Mouse (Mus musculus): ENCODE measurements at regions not wholly inside any gene's neighbourhood (a gene's known extent, or its start where the extent isn't known, plus 50 kb on each side); places are given as distances from the start of the nearest gene placed in this dataset.

DNA sequence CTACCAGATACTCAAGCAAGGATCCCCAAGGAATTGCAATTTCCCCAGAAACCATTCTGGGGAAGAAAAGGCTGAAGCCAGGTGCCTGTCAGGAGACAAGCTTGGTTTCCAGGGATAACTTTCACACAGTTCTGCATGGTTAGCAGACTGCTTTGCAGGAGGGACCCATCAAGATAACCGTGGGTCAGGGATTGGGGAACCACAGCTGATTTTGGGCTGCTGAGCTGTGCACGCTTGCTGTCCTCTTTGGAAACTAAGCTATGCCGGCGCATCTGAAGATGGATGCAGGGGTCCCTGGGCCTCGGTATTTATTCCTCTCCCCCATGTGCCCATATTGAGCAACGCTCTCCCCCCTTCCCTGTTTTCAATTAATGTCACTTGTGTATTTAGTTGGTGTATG is 151.1 kb downstream of the Qrsl1 start:
- no peak for DNase-seq

DNA sequence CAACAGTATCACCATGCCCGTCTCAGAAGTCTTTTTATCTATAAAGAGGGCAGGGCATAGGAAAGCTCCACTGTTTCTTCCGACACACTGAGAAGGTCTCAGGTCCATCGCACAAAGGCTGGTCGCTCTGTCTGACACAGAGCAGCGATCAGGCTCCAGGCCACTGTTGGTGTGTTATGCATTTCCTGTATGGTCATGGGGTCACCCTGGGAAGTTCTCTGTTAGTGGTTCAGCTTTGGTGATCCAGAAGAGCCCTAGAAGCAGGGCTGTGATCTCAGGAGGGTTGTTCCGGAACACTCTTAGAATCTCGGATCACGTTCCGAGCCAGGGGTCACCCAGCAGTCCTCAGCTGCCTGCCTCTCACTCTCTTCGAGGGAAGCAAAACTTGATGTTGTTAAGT is 150.7 kb downstream of the Qrsl1 start:
- DNase-seq: no peak

DNA sequence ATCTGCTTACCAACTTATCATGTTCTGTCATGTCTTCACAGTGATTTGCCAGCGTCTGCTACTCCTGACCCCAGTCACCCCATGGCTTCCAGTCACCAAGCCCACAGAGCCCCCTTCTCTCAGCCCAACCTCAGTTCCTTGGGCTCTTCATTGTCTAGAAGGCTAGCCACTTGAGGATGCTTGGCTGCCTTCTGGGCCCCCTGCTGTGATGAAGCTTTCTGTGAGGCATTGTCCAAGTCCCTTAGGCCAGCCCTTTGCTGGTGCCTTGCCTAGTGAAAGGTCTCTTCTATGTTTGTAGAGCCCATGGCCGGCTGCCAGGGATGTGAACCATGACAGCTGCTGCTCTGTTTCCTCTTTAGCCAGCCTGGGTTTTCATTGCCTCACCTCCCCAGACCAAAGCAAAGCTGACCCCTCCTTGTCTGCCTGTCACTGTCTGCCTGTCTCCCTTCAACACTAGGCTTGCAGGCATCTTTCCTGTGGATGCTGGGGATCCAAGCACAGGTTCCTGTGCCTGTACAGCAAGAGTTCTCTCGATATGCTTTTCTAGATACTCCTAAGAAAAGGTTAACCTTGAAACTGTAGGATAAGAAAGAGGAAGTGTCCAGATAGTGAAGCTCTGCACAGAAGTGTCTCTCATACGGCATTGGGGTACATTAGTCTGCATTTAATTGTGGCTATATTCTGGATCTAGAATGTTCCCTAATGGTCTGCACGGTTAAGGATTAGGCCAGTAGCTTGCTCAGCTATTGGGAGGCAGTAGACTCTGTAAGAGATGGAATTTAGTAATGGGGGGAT is 149.5 kb downstream of the Qrsl1 start:
- DNase-seq: peak; percentile 63

DNA sequence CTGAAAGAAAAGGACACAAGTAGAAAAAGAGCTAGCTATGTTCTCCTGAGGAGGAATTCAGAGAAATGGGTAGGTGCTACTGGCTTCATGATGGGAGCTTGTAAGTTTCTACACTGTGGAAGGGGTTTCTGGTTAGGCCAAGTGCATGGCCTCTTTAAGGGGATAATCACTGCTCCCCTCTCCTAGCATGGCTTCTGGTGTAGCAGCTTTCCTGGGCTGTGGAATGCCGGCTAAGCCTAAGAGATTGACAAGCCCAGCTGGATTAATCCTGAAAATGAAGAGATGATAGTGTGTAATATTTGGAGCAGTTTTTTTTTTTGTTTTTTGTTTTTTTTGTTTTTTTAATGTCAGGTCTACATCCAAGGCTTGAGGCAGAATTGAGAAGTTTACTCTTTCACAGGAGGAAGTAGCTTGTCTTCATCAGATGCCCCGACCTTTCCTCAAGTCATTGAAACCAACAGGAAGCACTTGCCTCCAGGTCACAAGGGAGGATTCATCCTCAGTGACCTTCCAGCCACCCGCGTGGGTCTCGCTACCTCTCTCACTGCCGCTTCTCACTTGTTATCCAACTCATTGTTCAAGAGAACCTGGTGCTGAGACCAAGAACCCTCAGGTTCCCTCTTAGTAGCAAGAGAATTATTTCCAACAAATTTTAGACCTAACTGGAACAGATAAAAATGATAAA is 144.5 kb downstream of the Qrsl1 start:
- no peak for DNase-seq

DNA sequence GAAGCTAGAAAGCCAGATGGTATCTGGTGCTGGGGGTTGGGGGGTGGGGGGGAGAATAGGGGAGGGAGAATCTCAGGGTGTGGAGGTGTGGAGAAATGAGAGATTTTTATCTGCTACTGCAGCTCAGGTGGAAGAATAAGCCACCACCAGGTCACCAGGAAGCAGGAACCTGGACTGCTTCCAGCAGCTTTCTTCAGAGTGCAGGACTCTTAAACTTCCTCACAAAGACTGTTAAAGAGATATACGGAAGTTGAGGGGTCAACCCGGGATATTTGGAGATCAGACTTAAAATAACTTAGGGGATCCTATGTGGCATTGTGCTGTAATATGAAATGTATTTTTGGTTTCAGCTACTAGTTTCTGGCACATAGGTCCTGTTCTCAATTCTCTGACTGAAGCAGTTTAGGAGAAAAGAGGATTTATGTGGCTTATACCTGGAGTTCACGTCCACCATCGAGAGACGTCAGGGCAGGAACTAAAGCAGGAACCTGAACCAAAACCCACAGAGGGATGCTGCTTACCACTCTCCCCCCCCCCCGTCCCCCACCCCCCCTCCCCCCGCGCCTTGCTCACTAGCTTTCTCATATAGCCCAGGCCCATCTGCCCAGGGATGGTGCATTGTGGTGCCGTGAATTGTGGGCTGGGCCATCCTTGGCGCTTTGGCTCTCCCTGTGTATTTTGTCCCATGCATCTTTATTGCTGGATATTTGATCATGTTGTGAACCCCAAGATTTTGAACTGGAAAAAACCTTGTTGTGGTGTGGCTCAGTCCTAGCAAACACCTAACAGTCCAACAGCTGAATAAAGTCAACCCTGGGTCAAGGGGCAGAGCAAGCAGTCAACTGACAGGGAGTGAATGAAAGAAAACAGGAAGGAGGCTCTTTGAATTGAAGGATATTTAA is 143.2 kb downstream of the Qrsl1 start:
- no peak for DNase-seq

DNA sequence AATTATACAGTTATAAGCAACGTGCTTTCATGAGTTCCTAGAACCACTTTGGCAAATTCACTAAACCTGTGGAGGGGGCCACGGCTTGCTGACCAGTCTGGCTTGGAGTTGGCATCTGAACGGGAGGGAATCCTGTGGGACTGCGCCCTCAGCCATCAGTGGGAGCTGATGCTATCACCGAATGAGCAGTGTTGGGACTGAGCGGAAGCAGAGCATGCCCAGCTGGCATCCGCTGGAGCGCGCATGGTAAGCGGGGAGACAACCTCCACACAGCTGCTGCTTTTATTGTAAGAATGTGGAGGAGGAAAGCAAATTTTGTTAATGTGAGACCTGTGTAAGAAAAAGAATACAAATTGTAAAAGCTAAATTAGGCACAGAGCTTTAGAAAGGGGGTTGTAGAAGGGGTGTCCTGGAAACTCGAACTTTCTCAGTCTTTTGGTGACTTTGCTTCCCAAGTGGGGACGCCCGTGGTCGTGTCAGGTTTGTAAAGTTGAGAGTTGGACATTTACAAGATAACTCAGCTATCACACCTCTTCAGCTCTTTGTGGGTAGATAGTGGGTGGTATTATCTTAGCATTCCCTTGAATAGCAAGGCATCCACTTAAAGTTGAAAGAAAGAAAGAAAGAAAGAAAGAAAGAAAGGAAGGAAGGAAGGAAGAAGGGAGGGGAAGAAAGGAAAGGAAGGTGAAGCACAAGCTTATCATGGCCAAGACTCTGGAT is 142.2 kb downstream of the Qrsl1 start:
- DNase-seq: no peak

DNA sequence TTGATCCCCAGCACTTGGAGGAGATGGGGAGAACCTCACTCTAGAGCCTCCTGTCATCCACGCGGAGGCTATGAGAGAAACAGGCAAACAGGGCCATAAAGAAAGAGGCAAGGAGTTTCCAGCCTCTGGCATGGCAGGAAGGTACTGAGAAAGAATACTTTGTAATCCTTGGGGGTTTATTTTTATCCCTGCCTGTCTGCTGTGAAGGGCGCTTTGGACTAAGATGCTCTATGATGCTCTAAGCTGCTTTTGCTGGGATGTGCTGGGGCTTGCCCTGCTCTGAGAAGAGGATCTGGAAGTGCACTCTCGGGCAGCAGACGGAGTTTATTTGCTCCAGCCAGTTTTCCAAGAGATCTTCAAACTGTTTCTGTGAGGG is 141.7 kb downstream of the Qrsl1 start:
- DNase-seq: no peak

DNA sequence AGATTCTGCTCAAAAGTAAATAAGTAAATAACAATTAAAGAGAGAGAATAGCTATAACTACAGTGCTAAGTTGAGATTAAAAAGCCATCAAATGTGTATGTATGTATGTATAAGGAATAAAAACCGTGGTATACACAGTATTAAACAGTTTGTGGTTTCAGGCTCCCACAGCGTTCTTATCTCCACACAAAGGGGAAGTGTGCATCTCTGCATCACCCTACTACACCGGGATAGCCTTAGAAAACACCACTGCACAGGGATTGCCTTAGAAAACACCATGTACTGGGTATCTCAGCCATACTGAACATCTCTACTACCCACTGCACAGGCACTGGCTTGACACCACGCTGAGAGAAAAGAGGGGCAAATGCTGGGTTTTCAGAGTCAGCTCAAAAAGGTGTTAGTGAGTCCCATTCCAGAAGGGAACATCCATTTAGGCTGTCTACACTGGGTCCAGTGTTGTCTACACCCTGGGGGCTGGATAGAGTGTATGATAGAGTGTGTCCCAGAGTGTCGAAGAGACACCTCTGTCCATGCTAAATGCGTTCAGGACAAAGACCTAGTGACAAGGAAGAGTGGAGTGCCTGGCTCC is 139.5 kb downstream of the Qrsl1 start:
- DNase-seq: no peak

DNA sequence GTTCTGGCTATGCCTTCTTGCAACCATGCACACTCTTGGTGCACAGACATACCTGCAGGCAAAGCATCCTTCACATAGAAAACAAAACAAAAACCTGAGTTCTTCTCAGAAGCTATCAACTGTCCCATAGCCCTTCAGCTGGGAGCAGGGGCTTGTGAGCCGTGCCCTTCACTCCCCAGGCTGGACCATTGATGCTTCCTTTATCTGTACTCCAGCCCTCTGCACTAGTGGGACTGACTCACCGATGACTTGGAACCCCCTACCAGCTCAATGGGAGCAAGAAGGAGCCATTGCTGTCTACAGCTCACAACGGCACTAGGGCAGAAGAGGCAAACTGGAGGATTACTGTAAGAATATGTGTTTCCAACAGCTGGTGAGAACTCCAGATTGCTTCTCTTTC is 137.0 kb downstream of the Qrsl1 start:
- DNase-seq: no peak

DNA sequence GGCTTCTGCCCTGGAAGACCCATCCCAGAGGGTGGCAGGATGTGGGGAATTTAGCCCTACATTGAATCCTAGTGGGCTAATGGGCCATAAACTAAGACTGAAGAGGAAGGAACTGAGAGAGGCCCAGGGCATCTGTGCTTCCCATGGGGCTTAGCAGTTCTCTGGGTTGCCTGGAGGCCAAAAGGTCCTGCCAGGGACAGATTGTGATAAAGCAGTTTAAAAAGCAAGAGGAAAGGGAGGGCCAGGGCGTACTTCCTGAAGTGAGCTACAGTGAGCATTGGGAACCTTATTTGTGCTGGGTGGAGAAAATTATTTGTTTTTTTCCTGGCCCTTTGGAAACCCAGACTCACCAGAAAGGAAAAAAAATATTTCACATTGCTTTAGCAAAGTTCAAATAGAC is 136.3 kb downstream of the Qrsl1 start:
- DNase-seq: no peak

DNA sequence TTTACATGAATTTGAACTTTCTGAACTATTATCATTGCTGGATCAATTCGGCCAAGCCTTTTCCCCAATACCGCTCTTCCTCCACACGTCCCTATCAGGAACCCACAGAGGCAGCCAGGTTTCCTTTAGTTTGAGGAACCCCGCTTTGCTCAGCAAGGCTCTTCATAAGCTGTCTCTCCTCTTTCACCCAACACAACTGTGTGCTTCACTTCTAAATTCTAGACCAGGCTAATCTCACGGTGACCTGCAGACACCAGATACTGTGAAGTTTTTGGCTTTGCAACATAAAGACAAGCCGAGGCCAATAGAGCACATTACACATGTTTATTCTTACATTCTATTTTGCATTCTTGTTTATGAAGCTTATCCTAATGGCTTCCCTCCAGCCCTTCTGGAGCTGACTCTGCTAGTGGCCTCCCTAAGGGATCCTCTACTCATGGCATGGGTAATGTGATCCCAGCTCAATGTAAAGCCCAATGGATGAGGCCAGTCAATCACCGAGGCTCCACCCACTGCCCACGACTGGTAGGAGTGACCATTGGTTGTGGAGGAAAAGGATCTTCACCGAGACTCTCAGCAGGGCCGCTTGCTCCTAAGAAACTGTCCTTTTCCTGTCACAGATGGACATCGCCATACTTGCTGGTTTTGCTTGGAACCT is 135.6 kb downstream of the Qrsl1 start:
- no peak for DNase-seq

DNA sequence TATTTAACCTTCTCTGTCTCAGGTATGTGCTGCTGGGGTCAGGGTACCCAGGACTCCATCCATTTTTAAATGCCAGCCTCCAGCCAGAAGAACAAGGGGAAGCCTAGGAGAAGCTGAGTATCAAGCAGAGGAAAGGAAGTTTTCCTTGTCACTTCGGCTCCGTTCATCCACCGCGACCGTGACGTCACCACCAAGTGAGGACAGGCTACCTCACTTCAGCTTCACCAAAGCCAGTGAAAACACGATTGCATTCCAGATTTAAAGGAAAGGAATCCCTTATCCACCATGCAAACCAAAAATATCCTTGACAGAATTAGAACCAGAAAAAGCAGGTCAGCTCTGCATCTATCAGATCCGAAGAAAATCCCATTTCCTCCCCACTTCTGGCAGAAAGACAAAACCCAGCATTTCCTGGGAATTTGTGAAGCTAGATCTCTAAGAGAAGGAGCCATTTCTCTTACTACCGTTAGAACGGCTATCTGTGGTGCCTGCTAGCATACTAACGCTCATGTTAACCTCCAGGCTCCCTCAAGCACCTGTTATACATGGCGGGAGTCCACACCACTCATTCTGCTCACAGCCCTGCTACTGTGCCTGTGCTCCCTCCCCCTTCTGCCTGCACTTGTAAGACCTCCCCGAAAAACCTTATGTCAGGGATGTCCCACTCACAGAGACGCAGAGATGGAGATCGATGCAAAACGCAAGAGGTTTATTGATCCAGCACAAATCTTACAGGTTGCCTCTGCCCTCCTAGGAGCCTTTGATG is 133.4 kb downstream of the Qrsl1 start:
- DNase-seq: no peak

DNA sequence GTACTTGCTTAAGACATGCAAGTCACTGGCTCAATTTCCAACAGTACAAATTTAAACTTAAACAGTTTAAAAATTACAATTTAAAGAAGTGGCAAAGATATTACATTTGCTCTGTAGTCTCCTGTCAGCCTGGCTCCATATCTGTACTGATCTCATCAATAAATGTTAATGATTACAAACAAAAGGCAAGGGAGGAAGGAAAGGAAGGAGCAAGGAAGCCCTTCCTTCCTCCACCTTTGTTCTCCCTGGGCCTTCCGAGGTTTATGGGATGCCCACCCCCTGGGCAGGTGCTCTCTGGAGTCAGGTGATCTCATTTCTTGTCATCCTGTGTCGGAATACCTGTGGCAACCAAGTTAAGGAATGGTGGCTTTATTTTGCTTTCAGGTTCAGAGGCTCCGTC is 132.5 kb downstream of the Qrsl1 start:
- DNase-seq: no peak

DNA sequence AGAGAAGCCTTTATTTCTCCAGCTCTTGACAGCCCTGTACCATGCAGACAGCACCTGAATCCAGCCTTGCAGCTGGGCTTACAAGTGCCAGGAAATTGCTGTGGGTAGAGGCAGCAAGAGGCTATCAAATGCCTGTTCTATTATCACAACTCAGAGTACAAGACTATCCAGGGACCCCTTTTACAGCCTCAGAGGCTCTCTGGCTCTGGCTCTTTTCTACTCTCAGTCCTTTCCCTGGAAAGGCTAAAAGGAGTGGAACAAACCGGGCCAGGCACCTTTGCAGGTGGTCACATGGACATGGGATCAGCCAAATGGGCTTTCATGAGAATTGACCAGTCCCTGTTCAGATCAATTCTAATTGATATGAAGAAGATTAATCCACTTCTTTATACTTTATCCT is 125.7 kb downstream of the Qrsl1 start:
- DNase-seq: no peak

DNA sequence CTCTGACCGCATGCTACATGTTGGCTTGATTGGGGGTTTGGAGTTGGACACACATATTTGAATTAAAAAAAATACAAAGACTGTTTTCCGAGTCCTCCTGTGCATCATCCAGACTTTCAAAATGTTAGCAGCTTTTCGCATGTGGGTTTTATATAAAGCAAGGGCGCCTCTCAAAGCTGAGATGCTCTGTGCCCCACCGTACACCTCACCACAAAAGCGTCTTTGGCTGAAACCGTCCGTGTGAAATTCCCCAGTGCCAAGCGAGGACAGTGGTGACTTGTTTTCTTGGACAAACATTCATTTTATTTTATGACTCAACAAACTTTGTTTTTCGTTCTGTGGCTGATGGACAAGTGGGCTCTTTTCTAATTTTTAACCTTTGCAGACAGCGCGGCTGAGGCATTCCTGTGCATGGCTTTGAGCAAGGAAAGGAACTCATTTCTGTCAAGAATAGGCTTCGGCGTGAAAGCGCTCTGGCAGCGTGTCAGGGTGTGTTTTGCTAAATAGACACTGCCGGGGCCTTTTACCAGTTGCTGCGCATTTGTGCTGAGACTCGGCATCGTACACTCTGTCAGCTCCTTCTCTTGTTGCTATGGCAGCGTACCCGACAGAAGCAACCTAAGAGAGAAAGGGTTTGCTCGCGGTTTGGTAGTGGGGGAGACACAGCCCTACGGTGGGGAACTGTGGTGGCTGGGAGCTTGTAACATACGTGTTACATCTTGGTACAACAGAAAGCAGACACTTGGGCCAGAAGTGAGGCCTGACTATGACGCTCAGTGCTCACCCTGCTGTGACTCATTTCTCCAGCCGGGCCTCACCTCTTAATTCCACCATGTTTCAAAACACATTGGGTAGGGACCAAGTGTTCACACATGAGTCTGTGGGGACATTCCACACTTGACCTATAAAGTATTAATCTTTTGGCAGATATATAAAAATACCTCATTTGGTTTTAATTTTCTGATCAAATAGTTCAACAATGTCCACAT is 123.6 kb downstream of the Qrsl1 start:
- no peak for DNase-seq

DNA sequence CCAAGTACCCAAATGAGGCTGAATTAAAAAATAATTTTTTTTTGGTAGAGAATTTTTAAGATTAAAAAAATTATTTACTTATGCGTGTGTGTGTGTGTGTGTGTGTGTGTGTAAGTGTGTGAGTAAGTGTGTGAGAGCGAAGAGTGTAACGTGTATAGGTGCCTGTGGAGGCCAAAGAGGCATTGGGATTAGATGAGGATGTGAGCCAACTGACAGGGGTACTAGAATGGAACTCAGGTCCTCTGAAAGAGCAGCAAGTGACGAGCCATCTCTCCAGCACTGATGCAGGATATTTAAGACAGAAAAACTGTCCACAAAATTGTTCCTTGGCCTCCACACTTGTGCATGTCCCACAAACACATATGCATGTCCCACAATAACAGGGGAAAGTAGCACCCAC is 121.0 kb downstream of the Qrsl1 start:
- no peak for DNase-seq

DNA sequence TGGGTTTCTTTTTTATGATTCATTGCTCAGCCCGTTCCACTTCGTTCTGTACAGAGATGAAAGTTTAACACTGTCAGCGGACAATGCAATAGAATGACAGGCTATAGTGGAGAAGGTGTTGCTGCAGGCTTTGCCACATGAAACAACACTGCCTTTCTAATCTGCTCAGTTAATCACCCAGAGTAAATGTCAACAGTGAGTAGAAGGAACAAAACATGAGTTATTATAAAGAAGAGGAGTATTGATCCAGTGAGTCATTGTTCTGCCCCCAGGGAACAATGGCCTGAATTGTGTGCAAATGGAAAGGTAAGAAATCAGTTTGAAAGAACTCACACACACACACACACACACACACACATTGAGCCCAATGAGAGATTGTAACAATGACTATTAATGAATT is 118.2 kb downstream of the Qrsl1 start:
- no peak for DNase-seq

DNA sequence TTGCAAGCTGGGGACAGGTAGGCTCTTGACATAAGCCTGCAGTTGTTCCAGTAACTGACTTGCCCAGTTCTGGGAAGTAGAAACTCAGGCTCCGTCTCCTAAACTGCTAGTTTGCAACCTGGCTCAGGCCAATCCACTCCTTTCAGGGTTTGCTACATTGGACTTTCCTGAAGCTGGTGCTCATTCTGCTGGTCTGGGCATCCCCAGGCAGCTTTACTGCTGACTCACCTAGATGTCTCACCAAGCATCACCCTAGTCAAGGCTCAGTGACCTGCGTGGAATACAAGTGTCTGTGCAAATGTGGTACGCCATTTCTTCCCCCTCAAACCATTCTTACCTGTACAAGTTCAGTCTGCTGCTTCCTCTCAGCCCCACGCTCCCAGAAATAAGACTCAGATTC is 110.8 kb downstream of the Qrsl1 start:
- no peak for DNase-seq

DNA sequence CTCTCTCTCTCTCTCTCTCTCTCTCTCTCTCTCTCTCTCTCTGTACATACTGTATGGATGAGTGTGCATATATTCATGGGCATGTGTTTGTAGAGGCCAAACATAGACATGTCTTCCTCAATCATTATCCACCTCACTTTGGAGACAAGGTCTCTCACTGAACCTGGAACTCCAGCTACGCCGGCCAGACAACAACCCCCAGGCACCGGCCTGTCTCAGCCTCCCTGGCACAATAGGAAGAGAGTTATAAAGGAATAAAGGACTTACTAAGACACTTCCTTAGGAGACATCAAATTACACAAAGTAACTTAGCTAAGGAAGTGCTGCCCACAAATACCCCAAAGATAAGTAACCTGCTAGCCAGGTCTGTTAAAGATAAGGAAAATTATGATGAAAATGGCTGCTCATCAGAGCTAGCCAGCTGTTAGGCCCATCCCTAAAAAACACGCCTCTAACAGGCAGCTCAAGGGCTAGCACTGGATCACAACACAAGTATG is 110.0 kb downstream of the Qrsl1 start:
- DNase-seq: no peak

All from gastrocnemius, postnatal 10 days (tissue).